Mouse (Mus musculus) B cell, adult 67 days (primary cell): Measurements from ENCODE around the gene Epha7. TPM values are rescaled to one million over a fixed set of nuclear protein-coding genes. Genes with fewer than 3 reads are reported as not detected.

Experiments
- total RNA-seq, 2 experiments: library from RNA; stranded (reverse); gene quantifications; 4 replicates each; pipeline ENCODE4 v1.2.4; 2023

The Epha7 gene
- total RNA-seq, result under 1 TPM in 1 of 2 experiments, not detected in 1; 0.18 TPM

GRCm38 (mm10) chr4:28812691-28813289, at the start of gene Epha7:
Gene Epha7, plus strand, starts transcription at chr4:28813131.

